Mouse (Mus musculus) heart, adult 2 months (tissue): ENCODE measurements around the gene Ssc4d. TPM values are rescaled to one million over a fixed set of nuclear protein-coding genes. Genes with fewer than 3 reads are reported as not detected.

Source experiments
- DNase-seq, 2 experiments: peaks; one replicate each; pipeline ENCODE4 v3.0.0; 2021
- H3K27ac ChIP-seq: fragments of 200-600 bp; 2 replicates; pipeline ENCODE4 v1.8.1; 2022
- H3K27me3 ChIP-seq: fragments of 200-500 bp; 2 replicates; pipeline ENCODE4 v1.6.1; 2012; ENCODE audit warnings: mild to moderate bottlenecking, low read length, inconsistent platforms, mixed read lengths; ENCODE audit not compliant: control insufficient read depth, insufficient read depth
- H3K36me3 ChIP-seq: fragments of 200-500 bp; 2 replicates; pipeline ENCODE4 v1.6.1; 2012; ENCODE audit warnings: low read length, inconsistent platforms; ENCODE audit not compliant: control insufficient read depth, insufficient read depth
- H3K4me1 ChIP-seq: fragments of 200-500 bp; 2 replicates; pipeline ENCODE4 v1.6.1; 2011; ENCODE audit warnings: low read length; ENCODE audit not compliant: control insufficient read depth, insufficient read depth
- H3K4me3 ChIP-seq: fragments of 200-600 bp; 2 replicates; pipeline ENCODE4 v1.8.1; 2022
- H3K79me2 ChIP-seq: fragments of 200-500 bp; replicated peaks from 2 replicates; pipeline ENCODE4 v1.6.1; 2012; ENCODE audit warnings: mild to moderate bottlenecking, inconsistent platforms, low read length, moderate library complexity, mixed read lengths; ENCODE audit not compliant: control insufficient read depth, insufficient read depth
- H3K9ac ChIP-seq: fragments of 200-500 bp; 2 replicates; pipeline ENCODE4 v1.6.1; 2012; ENCODE audit warnings: low read depth, mild to moderate bottlenecking, control low read depth, inconsistent platforms, low read length, mixed read lengths
- CTCF ChIP-seq: fragments of 200-600 bp; IDR thresholded peaks from 2 replicates; pipeline ENCODE4 v1.8.1; 2022; ENCODE audit warnings: antibody characterized with exemption, mild to moderate bottlenecking, moderate library complexity
- EP300 ChIP-seq: fragments of 200-500 bp; IDR thresholded peaks from 2 replicates; pipeline ENCODE4 v1.6.1; 2011; ENCODE audit warnings: low read depth, low read length, control low read depth; ENCODE audit not compliant: insufficient read depth
- POLR2A ChIP-seq: fragments of 200-500 bp; IDR thresholded peaks from 2 replicates; pipeline ENCODE4 v1.6.1; 2011; ENCODE audit warnings: mild to moderate bottlenecking, low read depth, low read length, control low read depth; ENCODE audit not compliant: insufficient read depth
- WGBS: fragments of 180-500 bp; shearing (Covaris S2); methylation state at CpG from one replicate; pipeline ENCODE4 v1.1.7; 2018; 5-methylcytosine and 5-hydroxymethylcytosine counted together
- intact Hi-C: fragments of 180-260 bp; cut with DNase I; formaldehyde crosslinking; loops from one replicate; pipeline ENCODE4 v1.15.1; 2025
- polyA plus RNA-seq: library from polyadenylated mRNA; depleted of rRNA; stranded (reverse); fragments of >200 nt; gene quantifications from 2 replicates; pipeline ENCODE4 v1.2.3, GENCODE M21; 2012
- total RNA-seq, 2 experiments: library from RNA; stranded (reverse); gene quantifications; 2 replicates each; pipeline ENCODE4 v1.2.3; 2021

The Ssc4d gene
- total and polyA plus RNA-seq, 3 experiments, result 0.09 to 1.0 (median 0.21) TPM

DNA sequence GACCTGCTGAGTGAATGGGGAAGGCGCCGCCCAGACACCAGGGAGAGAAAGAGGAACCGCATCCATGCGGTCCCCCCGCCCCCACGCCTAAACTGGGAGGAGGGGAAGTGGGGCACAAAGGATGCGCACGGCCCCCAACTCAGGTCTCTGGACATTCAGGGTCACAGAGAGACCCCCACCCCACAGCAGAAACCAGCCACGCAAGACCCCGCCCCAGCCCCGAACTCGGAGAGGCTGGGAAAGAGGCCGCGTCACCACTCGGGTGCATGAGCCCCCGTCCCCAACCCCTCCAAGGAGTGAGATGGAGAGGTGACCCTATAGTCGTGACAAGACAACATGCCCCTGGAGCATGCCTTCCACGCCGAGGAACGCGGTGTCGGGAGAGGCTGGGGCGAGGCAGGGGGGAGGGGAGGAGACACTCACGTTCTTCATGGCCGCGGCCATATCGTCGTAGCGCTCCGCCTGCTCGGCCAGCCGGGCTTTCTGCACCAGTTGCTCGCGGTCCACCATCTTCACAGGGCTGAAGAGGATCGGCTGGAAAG lies 40.4 kb downstream of the Ssc4d start:
- Histone ChIP-seq H3K4me1 (peaks cover 8% of the 10 kb centered on the region), H3K27ac (peak overlapping the region; percentile 98), H3K4me3 (peak overlapping the region; percentile 97), H3K9ac (peak overlapping the region; percentile 91), H3K27me3 (no peaks in the 10 kb centered on the region), H3K36me3 (peaks cover 24% of the 10 kb centered on the region), H3K79me2 (peaks cover 3% of the 10 kb centered on the region; the same call in 1 of the 2 replicates)
- intact Hi-C loops, result loop anchor here (2.0 kb wide), 2 partner anchors 17 to 29 kb away; no protein-coding TSS in a partner anchor
- DNase-seq, result peak; percentile 76 to 77
- TF ChIP-seq POLR2A (no peak), CTCF (no peak), EP300 (no peak)
- WGBS, result under 1% methylated on average over 35 of the region's 35 CpGs

GRCm38 (mm10) chr5:135933222-135933899 lies 41.0 kb downstream of the Ssc4d start:
- H3K4me3 ChIP-seq, result peak overlapping the region; percentile 97
- H3K4me1 ChIP-seq, result peaks cover 10% of the 10 kb centered on the region
- peak overlapping the region; percentile 98 for H3K27ac ChIP-seq
- intact Hi-C loops, result loop anchor here (2.0 kb wide), 1 partner anchor 17 kb away; no protein-coding TSS in a partner anchor
- peaks cover 6% of the 10 kb centered on the region for H3K79me2 ChIP-seq
- TF ChIP-seq POLR2A, result no peak
- TF ChIP-seq EP300, result no peak
- TF ChIP-seq CTCF, result no peak
- WGBS, result 6% methylated on average over 12 of the region's 12 CpGs
- no peak for DNase-seq
- H3K36me3 ChIP-seq, result peaks cover 25% of the 10 kb centered on the region
- H3K27me3 ChIP-seq, result no peaks in the 10 kb centered on the region
- peak overlapping the region; percentile 91 for H3K9ac ChIP-seq

- no peak for TF ChIP-seq POLR2A
- no peak for TF ChIP-seq EP300
- TF ChIP-seq CTCF, result no peak
- Histone ChIP-seq H3K4me3 (peak overlapping the region; percentile 97), H3K36me3 (peaks cover 28% of the 10 kb centered on the region), H3K4me1 (peaks cover 10% of the 10 kb centered on the region), H3K27ac (peak overlapping the region; percentile 31; the same call in 1 of the 2 replicates), H3K79me2 (peaks cover 12% of the 10 kb centered on the region), H3K9ac (no peak overlapping the region), H3K27me3 (no peaks in the 10 kb centered on the region)
- DNase-seq, result no peak
- WGBS, result 31% methylated on average over 2 of the region's 2 CpGs
- intact Hi-C loops, result loop anchor here (2.0 kb wide), 1 partner anchor 16 kb away; no protein-coding TSS in a partner anchor
These were observed 42.0 kb downstream of the Ssc4d start for GRCm38 (mm10) chr5:135932359-135932758.

GRCm38 (mm10) chr5:135931526-135931925 lies 42.8 kb downstream of the Ssc4d start:
- intact Hi-C loops, result no loop called here
- peak overlapping the region; percentile 3; the same call in 1 of the 2 replicates for H3K27ac ChIP-seq
- no peaks in the 10 kb centered on the region for H3K27me3 ChIP-seq
- peaks cover 28% of the 10 kb centered on the region for H3K36me3 ChIP-seq
- no peak overlapping the region for H3K9ac ChIP-seq
- H3K4me1 ChIP-seq, result peaks cover 10% of the 10 kb centered on the region
- H3K4me3 ChIP-seq, result no peak overlapping the region
- H3K79me2 ChIP-seq, result peaks cover 13% of the 10 kb centered on the region
- 61% methylated on average over 9 of the region's 9 CpGs for WGBS
- TF ChIP-seq POLR2A (no peak), CTCF (no peak), EP300 (no peak)
- DNase-seq, result no peak

DNA sequence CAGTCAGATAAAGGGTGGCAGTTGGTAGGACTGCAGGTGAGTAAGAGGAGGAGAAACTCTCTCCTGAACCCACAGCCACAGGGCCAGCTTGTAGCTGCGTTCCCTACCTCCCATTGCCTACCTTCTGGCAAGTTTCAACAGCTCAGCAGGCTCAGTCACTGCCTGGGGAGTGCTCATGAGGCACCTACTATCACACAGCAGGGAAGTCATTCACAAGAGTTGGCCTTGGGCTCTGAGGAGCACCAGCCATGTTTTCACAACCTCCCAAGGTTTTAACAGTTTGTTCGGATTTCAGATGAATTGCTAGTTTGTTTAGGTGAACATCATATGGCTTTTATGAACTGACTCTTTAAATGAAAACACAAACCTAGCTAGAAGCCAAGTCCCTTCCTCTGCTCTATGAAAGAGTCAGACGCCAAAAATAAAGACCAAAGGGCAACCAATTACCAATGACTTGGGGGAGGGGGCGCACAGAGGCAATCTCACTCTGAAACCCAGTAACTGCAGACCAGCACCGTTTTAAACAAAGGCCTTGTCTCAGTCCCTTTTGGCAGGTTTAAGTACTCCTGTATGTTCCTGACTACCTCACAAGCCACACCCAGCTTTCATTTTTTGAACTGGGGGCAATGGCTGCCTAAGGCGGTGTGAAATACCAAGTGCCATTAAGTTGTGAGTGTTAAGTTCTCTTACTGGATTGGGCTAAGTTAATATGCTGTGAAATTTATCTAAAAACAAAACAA lies 44.5 kb downstream of the Ssc4d start:
- Histone ChIP-seq H3K4me3 (no peak overlapping the region), H3K9ac (no peak overlapping the region), H3K27ac (no peak overlapping the region), H3K79me2 (peaks cover 17% of the 10 kb centered on the region), H3K27me3 (no peaks in the 10 kb centered on the region), H3K4me1 (peaks cover 7% of the 10 kb centered on the region), H3K36me3 (peaks cover 28% of the 10 kb centered on the region)
- TF ChIP-seq EP300 (no peak), CTCF (no peak), POLR2A (no peak)
- WGBS, result 67% methylated on average over 6 of the region's 6 CpGs
- intact Hi-C loops, result no loop called here
- DNase-seq, result no peak
